Mouse (Mus musculus) kidney, postnatal 36 days (tissue): ENCODE results near the gene Gm20388.
"Not testable (repeated sequence)": the region's sequence is repeated elsewhere in the genome, so short reads cannot be mapped to it uniquely, and the experiment has no call there.

Experiments used
- DNase-seq, 2 experiments: peaks; one replicate each; pipeline ENCODE4 v3.0.0; 2021 to 2022; ENCODE audit warnings: mixed read lengths in 2 of 2

The Gm20388 gene

GRCm38 (mm10) chr8:121575661-121576060, 1665.0 kb downstream of the Gm20388 start:
- DNase-seq: no peak

GRCm38 (mm10) chr8:121577751-121578675, 1667.4 kb downstream of the Gm20388 start:
- no peak for DNase-seq

- peak; percentile 94 to 98 for DNase-seq
Measured at GRCm38 (mm10) chr8:121578676-121579451, 1668.2 kb downstream of the Gm20388 start, which contains the start of gene Fbxo31. Gene Fbxo31 (minus strand): TSS chr8:121578806.

- DNase-seq: no peak
Measured at GRCm38 (mm10) chr8:121580465-121580864, 1669.8 kb downstream of the Gm20388 start.

GRCm38 (mm10) chr8:121583653-121584052, 1673.0 kb downstream of the Gm20388 start:
- DNase-seq: no peak

- no peak for DNase-seq
Measured at GRCm38 (mm10) chr8:121584730-121585129, 1674.1 kb downstream of the Gm20388 start.

GRCm38 (mm10) chr8:121585159-121585825, 1674.7 kb downstream of the Gm20388 start:
- DNase-seq: peak; percentile 100

GRCm38 (mm10) chr8:121588750-121589149, 1678.1 kb downstream of the Gm20388 start:
- no peak for DNase-seq

GRCm38 (mm10) chr8:121589205-121589726, 1678.6 kb downstream of the Gm20388 start:
- no peak for DNase-seq

GRCm38 (mm10) chr8:121590203-121591177, 1679.8 kb downstream of the Gm20388 start, which contains the start of gene Map1lc3b:
Gene Map1lc3b (plus strand): TSS chr8:121590361.
- DNase-seq: peak; percentile 93 to 96

- peak; percentile 63 to 66 for DNase-seq
Measured at GRCm38 (mm10) chr8:121591178-121592066, 1680.8 kb downstream of the Gm20388 start.

GRCm38 (mm10) chr8:121593293-121593692, 1682.7 kb downstream of the Gm20388 start:
- no peak for DNase-seq

- peak; percentile 77 to 81 for DNase-seq
Measured at GRCm38 (mm10) chr8:121593983-121594382, 1683.3 kb downstream of the Gm20388 start.

GRCm38 (mm10) chr8:121597492-121597891, 1686.9 kb downstream of the Gm20388 start:
- DNase-seq: not testable (repeated sequence)

GRCm38 (mm10) chr8:121598190-121598589, 1687.5 kb downstream of the Gm20388 start:
- no peak for DNase-seq

GRCm38 (mm10) chr8:121598892-121599291, 1688.3 kb downstream of the Gm20388 start:
- peak; percentile 88 to 93 for DNase-seq

GRCm38 (mm10) chr8:121599842-121600241, 1689.2 kb downstream of the Gm20388 start:
- DNase-seq: no peak

- no peak for DNase-seq
Measured at GRCm38 (mm10) chr8:121602411-121602810, 1691.8 kb downstream of the Gm20388 start.

GRCm38 (mm10) chr8:121602860-121603259, 1692.2 kb downstream of the Gm20388 start:
- peak; percentile 85 to 87 for DNase-seq

- DNase-seq: no peak
Measured at GRCm38 (mm10) chr8:121603801-121604200, 1693.2 kb downstream of the Gm20388 start.
